Mouse (Mus musculus) CD4-positive naive resting alpha-beta T cell, adult 76 days (primary cell): ENCODE measurements around the gene Dlgap5. TPM values are rescaled to one million over a fixed set of nuclear protein-coding genes. Genes with fewer than 3 reads are reported as not detected.

Source experiments
- total RNA-seq: library from RNA; stranded (reverse); gene quantifications from one replicate; pipeline ENCODE4 v1.2.4, GENCODE M21; 2023

Gene Dlgap5
- 4.4 TPM for total RNA-seq

DNA sequence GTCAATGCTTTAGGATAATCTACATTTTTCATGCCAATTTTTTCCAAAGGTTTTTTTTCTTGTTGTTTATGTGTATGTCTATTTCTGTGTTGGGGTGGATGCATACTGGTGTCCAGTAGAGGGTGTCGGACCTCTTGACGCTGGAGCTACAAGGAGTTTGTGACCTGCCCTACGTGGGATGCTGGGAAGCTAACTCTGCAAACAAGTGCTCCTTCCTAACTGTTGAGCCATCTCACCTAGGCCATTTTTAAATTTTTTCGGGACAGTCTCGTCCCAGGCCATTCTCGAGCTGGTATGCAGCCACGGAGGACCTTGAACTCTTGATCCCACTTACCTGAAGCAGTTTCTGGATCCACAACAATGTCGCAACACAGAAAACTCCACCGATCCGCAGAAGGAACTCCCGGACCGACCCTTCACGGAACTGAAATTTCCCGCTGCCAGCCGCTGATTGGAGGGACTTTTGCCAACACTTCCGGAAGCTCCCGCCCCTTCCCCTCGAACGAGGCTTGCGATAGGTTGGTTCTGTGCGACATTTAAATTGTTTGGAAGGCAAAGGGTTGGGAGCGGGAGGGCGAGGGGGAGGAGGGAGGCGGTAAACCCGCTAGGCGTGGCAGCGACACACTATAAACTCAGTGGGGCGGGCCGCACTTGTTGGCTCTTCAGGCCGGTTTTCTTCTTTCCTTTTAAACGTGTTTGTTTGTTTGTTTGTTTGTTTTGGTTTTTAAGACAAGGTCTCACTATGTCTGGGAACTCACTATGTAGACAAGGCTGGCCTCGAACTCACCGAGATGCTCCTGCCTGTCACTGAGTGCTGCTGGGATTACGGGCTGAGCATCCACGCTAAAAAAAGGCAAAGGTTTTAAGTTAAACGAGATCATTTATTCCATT lies at the start of gene Dlgap5:
TSS of gene Dlgap5 (minus strand) at position 633 of the 891 bp plus-strand sequence.

GRCm38 (mm10) chr14:47450121-47450520 lies 31.9 kb upstream of the Dlgap5 start, which contains the start of gene Fbxo34:
Fbxo34 (plus strand) TSS chr14:47450421.

GRCm38 (mm10) chr14:47367461-47367860 lies 50.7 kb downstream of the Dlgap5 start, which contains the start of gene Lgals3:
Lgals3 (plus strand) TSS chr14:47367751.

Other genes starting within 250 kb of the Dlgap5 start
- gene Gch1, start 229.0 kb downstream of the Dlgap5 start, total RNA-seq = 97.6 TPM
- 35.3 TPM for gene Wdhd1, start 141.6 kb downstream of the Dlgap5 start, total RNA-seq
- 23.4 TPM for gene Socs4, start 141.5 kb downstream of the Dlgap5 start, total RNA-seq
- 215 TPM for gene Mapk1ip1l, start 120.1 kb downstream of the Dlgap5 start, total RNA-seq
- 3.5 TPM for gene Lgals3, start 50.7 kb downstream of the Dlgap5 start, total RNA-seq
- 21.1 TPM for gene Fbxo34, start 32.0 kb upstream of the Dlgap5 start, total RNA-seq
- 28.3 TPM for gene Atg14, start 152.2 kb upstream of the Dlgap5 start, total RNA-seq
- 64.0 TPM for gene Ktn1, start 230.0 kb upstream of the Dlgap5 start, total RNA-seq